Mouse (Mus musculus): Measurements from ENCODE around the gene Cox4i1. TPM values are rescaled to one million over a fixed set of nuclear protein-coding genes. Genes with fewer than 3 reads are reported as not detected.
A peak's percentile ranks its signal among the peaks of the same experiment; 100 is the strongest.
"Not testable (repeated sequence)": the region's sequence is repeated elsewhere in the genome, so short reads cannot be mapped to it uniquely, and the experiment has no call there.

Gene Cox4i1
- polyA plus RNA-seq, 2 experiments, result 573 to 701 TPM

GRCm38 (mm10) chr8:120679629-120680387 is 11.8 kb downstream of the Cox4i1 start:
- Histone ChIP-seq H3K9me3 (ENCODE audit: control insufficient read depth, low read length) (no peaks in the 10 kb centered on the region), H3K36me3 (replicated peaks; ENCODE audit: control insufficient read depth, insufficient read depth, low read depth) (no peaks in the 10 kb centered on the region; the same call in 1 of the 2 replicates), H3K9ac (replicated peaks) (no peak overlapping the region), H3K4me2 (ENCODE audit: low read depth) (no peak overlapping the region), H3K27me3 (ENCODE audit: control insufficient read depth, insufficient read depth, low read length) (no peaks in the 10 kb centered on the region), H3K4me3 (ENCODE audit: insufficient read depth in 1 of 2, low read depth in 2 of 2, low read length in 2 of 2) (no peak overlapping the region), H3K4me1 (replicated peaks; ENCODE audit: control insufficient read depth in 2 of 2, insufficient read depth in 2 of 2, low read length in 1 of 2) (peaks cover 5 to 9% of the 10 kb centered on the region in 2 experiments), H3K27ac (no peak overlapping the region)
- ATAC-seq (ENCODE audit: insufficient read depth), result peak; percentile 62
- DNase-seq (ENCODE audit: low read depth in 3 of 3, low spot score in 3 of 3), result no peak
- 13% methylated on average over 11 of the region's 11 CpGs for WGBS (ENCODE audit: insufficient replicate concordance)
- TF ChIP-seq EP300 (IDR thresholded peaks at IDR 0.05; ENCODE audit: low read depth) (no peak), CTCF (IDR thresholded peaks at IDR 0.05; ENCODE audit: low read depth) (no peak)

- not testable (repeated sequence) for H3K27me3 ChIP-seq (ENCODE audit: control insufficient read depth, insufficient read depth, low read length); H3K27ac ChIP-seq; H3K9ac ChIP-seq (replicated peaks); DNase-seq (ENCODE audit: low read depth in 3 of 3, low spot score in 3 of 3); H3K36me3 ChIP-seq (replicated peaks; ENCODE audit: control insufficient read depth, insufficient read depth, low read depth); H3K4me3 ChIP-seq (ENCODE audit: insufficient read depth in 1 of 2, low read depth in 2 of 2, low read length in 2 of 2); H3K4me2 ChIP-seq (ENCODE audit: low read depth); H3K4me1 ChIP-seq (replicated peaks; ENCODE audit: control insufficient read depth in 2 of 2, insufficient read depth in 2 of 2, low read length in 1 of 2); ATAC-seq (ENCODE audit: insufficient read depth); H3K9me3 ChIP-seq (ENCODE audit: control insufficient read depth, low read length)
- 43% methylated on average over 7 of the region's 7 CpGs for whole genome bisulfite sequencing (ENCODE audit: insufficient replicate concordance)
- peak; percentile 72 for TF ChIP-seq CTCF (IDR thresholded peaks at IDR 0.05; ENCODE audit: low read depth)
These were observed 12.4 kb downstream of the Cox4i1 start for GRCm38 (mm10) chr8:120680405-120680804.

- no peak for TF ChIP-seq EP300 (IDR thresholded peaks at IDR 0.05; ENCODE audit: low read depth)
- no peak for TF ChIP-seq CTCF (IDR thresholded peaks at IDR 0.05; ENCODE audit: low read depth)
- Histone ChIP-seq H3K4me2 (ENCODE audit: low read depth) (no peak overlapping the region), H3K27ac (no peak overlapping the region), H3K9me3 (ENCODE audit: control insufficient read depth, low read length) (no peaks in the 10 kb centered on the region), H3K4me1 (replicated peaks; ENCODE audit: control insufficient read depth in 2 of 2, insufficient read depth in 2 of 2, low read length in 1 of 2) (peaks cover 5 to 9% of the 10 kb centered on the region in 2 experiments), H3K9ac (replicated peaks) (no peak overlapping the region), H3K4me3 (ENCODE audit: insufficient read depth in 1 of 2, low read depth in 2 of 2, low read length in 2 of 2) (no peak overlapping the region), H3K27me3 (ENCODE audit: control insufficient read depth, insufficient read depth, low read length) (no peaks in the 10 kb centered on the region), H3K36me3 (replicated peaks; ENCODE audit: control insufficient read depth, insufficient read depth, low read depth) (no peaks in the 10 kb centered on the region)
- ATAC-seq (ENCODE audit: insufficient read depth) (no peak), DNase-seq (ENCODE audit: low read depth in 3 of 3, low spot score in 3 of 3) (no peak)
- WGBS (ENCODE audit: insufficient replicate concordance), result 60% methylated on average over 10 of the region's 10 CpGs
These were observed 13.1 kb downstream of the Cox4i1 start for GRCm38 (mm10) chr8:120681113-120681512.

GRCm38 (mm10) chr8:120683602-120684001 is 15.6 kb downstream of the Cox4i1 start:
- H3K4me2 ChIP-seq (ENCODE audit: low read depth), result no peak overlapping the region

GRCm38 (mm10) chr8:120684082-120684481 is 16.1 kb downstream of the Cox4i1 start:
- Histone ChIP-seq H3K36me3 (replicated peaks; ENCODE audit: control insufficient read depth, insufficient read depth, low read depth) (no peaks in the 10 kb centered on the region), H3K4me2 (ENCODE audit: low read depth) (no peak overlapping the region), H3K9me3 (ENCODE audit: control insufficient read depth, low read length) (no peaks in the 10 kb centered on the region), H3K27ac (no peak overlapping the region), H3K9ac (replicated peaks) (no peak overlapping the region), H3K27me3 (ENCODE audit: control insufficient read depth, insufficient read depth, low read length) (no peaks in the 10 kb centered on the region), H3K4me3 (ENCODE audit: insufficient read depth in 1 of 2, low read depth in 2 of 2, low read length in 2 of 2) (no peak overlapping the region), H3K4me1 (replicated peaks; ENCODE audit: control insufficient read depth in 2 of 2, insufficient read depth in 2 of 2, low read length in 1 of 2) (peaks cover 5 to 9% of the 10 kb centered on the region in 2 experiments)
- ATAC-seq (ENCODE audit: insufficient read depth), result no peak
- 52% methylated on average over 5 of the region's 5 CpGs for WGBS (ENCODE audit: insufficient replicate concordance)
- no peak for DNase-seq (ENCODE audit: low read depth in 3 of 3, low spot score in 3 of 3)
- TF ChIP-seq CTCF (IDR thresholded peaks at IDR 0.05; ENCODE audit: low read depth), result no peak
- no peak for TF ChIP-seq EP300 (IDR thresholded peaks at IDR 0.05; ENCODE audit: low read depth)

More at GRCm38 (mm10) chr8:120683602-120684001, 15.6 kb downstream of the Cox4i1 start:
- 13% methylated on average over 10 of the region's 10 CpGs for WGBS (ENCODE audit: insufficient replicate concordance)
- Histone ChIP-seq H3K27me3 (ENCODE audit: control insufficient read depth, insufficient read depth, low read length) (no peaks in the 10 kb centered on the region), H3K27ac (no peak overlapping the region), H3K4me1 (replicated peaks; ENCODE audit: control insufficient read depth in 2 of 2, insufficient read depth in 2 of 2, low read length in 1 of 2) (peaks cover 5 to 9% of the 10 kb centered on the region in 2 experiments), H3K36me3 (replicated peaks; ENCODE audit: control insufficient read depth, insufficient read depth, low read depth) (no peaks in the 10 kb centered on the region), H3K9ac (replicated peaks) (no peak overlapping the region), H3K9me3 (ENCODE audit: control insufficient read depth, low read length) (no peaks in the 10 kb centered on the region), H3K4me3 (ENCODE audit: insufficient read depth in 1 of 2, low read depth in 2 of 2, low read length in 2 of 2) (no peak overlapping the region)
- ATAC-seq (ENCODE audit: insufficient read depth), result no peak
- peak; percentile 82 for TF ChIP-seq CTCF (IDR thresholded peaks at IDR 0.05; ENCODE audit: low read depth)
- TF ChIP-seq EP300 (IDR thresholded peaks at IDR 0.05; ENCODE audit: low read depth), result no peak
- DNase-seq (ENCODE audit: low read depth in 3 of 3, low spot score in 3 of 3), result no peak
